ENCODE assay signal across 35 mouse cellular contexts in the genomic region with DNA sequence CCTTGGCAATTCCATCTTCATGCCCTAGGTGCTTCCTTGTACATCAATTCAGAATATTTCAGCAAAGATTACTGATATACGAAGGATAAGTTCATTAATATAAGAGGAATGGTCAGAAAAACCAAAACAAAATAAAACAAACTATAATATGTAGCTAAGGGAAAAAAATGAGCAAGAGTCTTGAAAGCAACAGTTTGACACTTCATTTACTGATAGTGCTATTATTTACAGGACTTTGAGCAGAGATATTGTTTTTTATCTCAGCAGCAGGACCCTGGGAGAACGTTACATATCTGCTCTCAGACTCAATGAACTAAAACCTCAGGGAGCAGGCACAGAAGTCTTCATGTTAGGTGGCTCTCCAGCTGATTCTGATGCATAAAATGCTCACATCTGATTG.
"Had no signal": no experiment of that assay in that cellular context is flagged by ENCODE, and none has a peak within 500 bp of the region (broad histone marks: within the 10 kb centered on the region; RNA-seq: fewer than 3 reads in every experiment).

No protein-coding gene starts in this region.

- H3K4me3 ChIP-seq: heart, embryonic 10.5 days; heart, embryonic 12.5 days; heart, embryonic 13.5 days; heart, embryonic 15.5 days; hindbrain, embryonic 10.5 days; hindbrain, embryonic 12.5 days; hindbrain, embryonic 13.5 days; hindbrain, embryonic 15.5 days; intestine, embryonic 15.5 days; kidney, embryonic 15.5 days; layer of hippocampus, adult 2 months had no signal

- H3K9ac ChIP-seq: heart, embryonic 12.5 days; heart, embryonic 13.5 days; heart, embryonic 15.5 days; hindbrain, embryonic 12.5 days; hindbrain, embryonic 13.5 days; hindbrain, embryonic 14.5 days; hindbrain, embryonic 15.5 days; intestine, embryonic 15.5 days; kidney, embryonic 15.5 days had no signal

- DNase-seq: heart, postnatal 10 days; heart, postnatal 14 days; heart, postnatal 36 days; heart, postnatal 4 days; kidney, adult 11 months; kidney, adult 18-20 months; kidney, adult 2 months; kidney, adult 8-10 months; kidney, adult 9 months; kidney, postnatal 10 days; kidney, postnatal 14 days; kidney, postnatal 25 days; kidney, postnatal 36 days; kidney, postnatal 4 days; layer of hippocampus, adult 9-11 months; layer of hippocampus, postnatal 36 days had no signal

- H3K4me2 ChIP-seq: heart, embryonic 11.5 days; heart, embryonic 12.5 days; heart, embryonic 13.5 days; heart, embryonic 15.5 days; hindbrain, embryonic 12.5 days; hindbrain, embryonic 13.5 days; hindbrain, embryonic 14.5 days; hindbrain, embryonic 15.5 days; intestine, embryonic 15.5 days; kidney, embryonic 15.5 days had no signal

- H3K27me3 ChIP-seq: heart, embryonic 12.5 days; heart, embryonic 13.5 days; heart, embryonic 15.5 days; hindbrain, embryonic 12.5 days; hindbrain, embryonic 13.5 days; hindbrain, embryonic 15.5 days; intestine, embryonic 15.5 days; kidney, embryonic 15.5 days had no signal

- H3K4me1 ChIP-seq: heart, embryonic 10.5 days; heart, embryonic 12.5 days; heart, embryonic 13.5 days; heart, embryonic 15.5 days; hindbrain, embryonic 10.5 days; hindbrain, embryonic 12.5 days; hindbrain, embryonic 13.5 days; hindbrain, embryonic 15.5 days; intestine, embryonic 15.5 days; kidney, embryonic 15.5 days had no signal

- H3K36me3 ChIP-seq: heart, embryonic 10.5 days; heart, embryonic 12.5 days; heart, embryonic 13.5 days; heart, embryonic 15.5 days; hindbrain, embryonic 10.5 days; hindbrain, embryonic 12.5 days; hindbrain, embryonic 13.5 days; hindbrain, embryonic 15.5 days; intestine, embryonic 15.5 days; kidney, embryonic 15.5 days had no signal

- ATAC-seq: hindbrain, embryonic 16.5 days; hindbrain, postnatal 0 days; inflammation-experienced regulatory T-cells, adult 6 months; intestine, embryonic 15.5 days; intestine, embryonic 16.5 days; intestine, postnatal 0 days had no signal

- H3K27ac ChIP-seq: heart, embryonic 10.5 days; heart, embryonic 13.5 days; heart, embryonic 15.5 days; hindbrain, embryonic 10.5 days; hindbrain, embryonic 12.5 days; hindbrain, embryonic 13.5 days; hindbrain, embryonic 14.5 days; hindbrain, embryonic 15.5 days; hindbrain, postnatal 0 days; intestine, embryonic 15.5 days; kidney, embryonic 15.5 days; kidney, postnatal 0 days; layer of hippocampus, adult 2 months had no signal

- H3K9me3 ChIP-seq: heart, embryonic 10.5 days; heart, embryonic 12.5 days; heart, embryonic 13.5 days; heart, embryonic 15.5 days; hindbrain, embryonic 10.5 days; hindbrain, embryonic 12.5 days; hindbrain, embryonic 13.5 days; hindbrain, embryonic 15.5 days; intestine, embryonic 15.5 days; kidney, embryonic 15.5 days had no signal
